Mouse (Mus musculus): ENCODE measurements at regions not wholly inside any gene's neighbourhood (a gene's known extent, or its start where the extent isn't known, plus 50 kb on each side); places are given as distances from the start of the nearest gene placed in this dataset.

DNA sequence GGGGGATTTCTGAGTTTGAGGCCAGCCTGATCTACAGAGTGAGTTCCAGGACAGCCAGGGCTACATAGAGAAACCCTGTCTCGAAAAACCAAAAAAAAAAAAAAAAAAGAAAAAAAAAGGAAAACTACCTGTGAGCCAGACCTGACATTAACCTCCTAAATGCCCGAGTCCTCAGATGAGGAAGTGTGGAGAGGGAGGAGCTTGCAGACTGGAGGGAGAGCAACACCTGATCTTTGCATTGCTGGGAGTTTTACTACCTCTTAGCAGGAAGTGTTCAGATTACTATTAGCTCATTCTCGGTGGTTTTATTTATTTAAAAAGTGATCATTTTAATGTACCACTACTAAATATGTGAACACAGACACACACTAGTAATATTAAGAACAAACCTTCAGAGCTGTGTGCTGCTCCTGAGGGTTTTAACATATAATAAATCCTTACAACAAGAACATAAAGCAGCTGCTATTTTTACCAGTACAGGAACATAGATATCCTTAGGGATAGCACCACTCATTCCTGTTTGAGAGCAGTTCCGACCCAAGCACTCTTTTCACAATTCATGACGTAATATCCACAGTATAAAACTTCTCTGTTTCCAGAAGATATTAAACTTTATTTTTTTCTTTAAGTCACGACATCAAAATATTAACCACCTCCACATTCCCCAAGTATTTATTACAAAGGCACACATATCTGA is 133.7 kb downstream of the Nsun3 start:
- Histone ChIP-seq H3K27me3 (ENCODE audit: control insufficient read depth, insufficient read depth, insufficient read length) (no peaks in the 10 kb centered on the region), H3K79me2 (ENCODE audit: control insufficient read depth, insufficient read depth) (no peaks in the 10 kb centered on the region), H3K4me3 (no peak overlapping the region), H3K36me3 (ENCODE audit: control insufficient read depth, insufficient read depth) (no peaks in the 10 kb centered on the region), H3ac (ENCODE audit: control insufficient read depth, insufficient read length) (no peak overlapping the region), H3K4me2 (ENCODE audit: low read depth) (no peak overlapping the region)
- TF ChIP-seq REST (IDR thresholded peaks at IDR 0.05; ENCODE audit: insufficient read depth, insufficient read length) (no peak), USF1 (IDR thresholded peaks at IDR 0.05; ENCODE audit: low read depth) (no peak), CEBPB (IDR thresholded peaks at IDR 0.05; ENCODE audit: insufficient read depth, poor library complexity, severe bottlenecking) (no peak), POLR2A (IDR thresholded peaks at IDR 0.05; ENCODE audit: insufficient read length, low read depth) (no peak), MYOD1 (IDR thresholded peaks at IDR 0.05; ENCODE audit: control insufficient read depth in 1 of 3, insufficient read length in 2 of 3, low read depth in 2 of 3) (no peak), POLR2AphosphoS2 (IDR thresholded peaks at IDR 0.05; ENCODE audit: insufficient read length, low read depth) (no peak), MYOG (IDR thresholded peaks at IDR 0.05; ENCODE audit: control insufficient read depth in 1 of 3, insufficient read depth in 1 of 3, insufficient read length in 2 of 3, low read depth in 2 of 3) (no peak), MAX (IDR thresholded peaks at IDR 0.05; ENCODE audit: low read depth) (no peak), TCF3 (IDR thresholded peaks at IDR 0.05; ENCODE audit: insufficient read length, low read depth) (no peak), SRF (IDR thresholded peaks at IDR 0.05; ENCODE audit: control insufficient read depth, insufficient read length, low read depth) (no peak), TCF12 (IDR thresholded peaks at IDR 0.05; ENCODE audit: insufficient read depth, poor library complexity, severe bottlenecking) (no peak), E2F4 (IDR thresholded peaks at IDR 0.05; ENCODE audit: insufficient read depth) (no peak)

DNA sequence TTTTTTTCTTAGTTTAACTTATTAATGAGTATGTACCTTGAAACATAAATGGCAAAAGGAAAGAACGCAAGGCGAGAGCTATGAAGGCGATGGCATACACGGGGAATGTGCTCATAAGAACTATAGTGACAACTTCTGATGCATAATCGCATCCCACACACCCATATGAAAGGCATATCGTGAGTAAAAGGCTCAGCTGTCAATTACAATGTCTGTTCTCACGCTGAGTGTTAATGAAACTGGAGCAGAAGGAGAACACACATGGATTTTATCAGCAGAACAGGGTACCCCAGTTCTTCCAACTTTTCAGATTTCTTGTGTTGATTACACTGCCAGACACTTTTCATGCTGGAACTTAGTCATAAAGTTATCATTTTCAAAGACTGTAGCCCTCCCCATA is 135.8 kb downstream of the Nsun3 start:
- no peaks in the 10 kb centered on the region for H3K27me3 ChIP-seq (ENCODE audit: control insufficient read depth, insufficient read depth, insufficient read length)
- H3K36me3 ChIP-seq (ENCODE audit: control insufficient read depth, insufficient read depth): no peaks in the 10 kb centered on the region
- no peak overlapping the region for H3ac ChIP-seq (ENCODE audit: control insufficient read depth, insufficient read length)
- no peak overlapping the region for H3K4me2 ChIP-seq (ENCODE audit: low read depth)
- TF ChIP-seq MYOD1 (IDR thresholded peaks at IDR 0.05; ENCODE audit: control insufficient read depth in 1 of 3, insufficient read length in 2 of 3, low read depth in 2 of 3) (no peak), REST (IDR thresholded peaks at IDR 0.05; ENCODE audit: insufficient read depth, insufficient read length) (no peak), TCF3 (IDR thresholded peaks at IDR 0.05; ENCODE audit: insufficient read length, low read depth) (no peak), USF1 (IDR thresholded peaks at IDR 0.05; ENCODE audit: low read depth) (no peak), TCF12 (IDR thresholded peaks at IDR 0.05; ENCODE audit: insufficient read depth, poor library complexity, severe bottlenecking) (no peak), MYOG (IDR thresholded peaks at IDR 0.05; ENCODE audit: control insufficient read depth in 1 of 3, insufficient read depth in 1 of 3, insufficient read length in 2 of 3, low read depth in 2 of 3) (no peak), SRF (IDR thresholded peaks at IDR 0.05; ENCODE audit: control insufficient read depth, insufficient read length, low read depth) (no peak), E2F4 (IDR thresholded peaks at IDR 0.05; ENCODE audit: insufficient read depth) (no peak), CEBPB (IDR thresholded peaks at IDR 0.05; ENCODE audit: insufficient read depth, poor library complexity, severe bottlenecking) (no peak), POLR2A (IDR thresholded peaks at IDR 0.05; ENCODE audit: insufficient read length, low read depth) (no peak), POLR2AphosphoS2 (IDR thresholded peaks at IDR 0.05; ENCODE audit: insufficient read length, low read depth) (no peak), MAX (IDR thresholded peaks at IDR 0.05; ENCODE audit: low read depth) (no peak)
- no peak overlapping the region for H3K4me3 ChIP-seq
- H3K79me2 ChIP-seq (ENCODE audit: control insufficient read depth, insufficient read depth): no peaks in the 10 kb centered on the region

DNA sequence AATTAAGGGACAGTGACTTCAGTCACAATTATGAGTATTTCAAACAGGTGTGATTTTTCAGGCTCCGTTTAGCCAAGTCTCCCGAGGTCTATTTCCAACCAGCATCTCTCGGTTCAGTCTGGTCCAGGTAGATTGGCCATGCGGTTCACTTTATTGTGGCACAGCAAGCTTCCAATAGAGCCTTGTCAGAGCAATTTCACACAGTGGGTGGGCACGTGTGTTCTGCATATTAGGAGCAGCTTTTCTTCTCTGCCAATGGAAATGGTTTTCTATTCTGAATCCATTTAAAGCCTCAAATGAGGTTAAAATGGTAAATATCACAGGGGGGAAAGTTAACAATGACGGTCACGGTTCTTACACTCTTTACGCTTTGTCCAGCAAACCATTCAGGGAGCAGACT is 138.3 kb downstream of the Nsun3 start:
- no peak for TF ChIP-seq TCF12 (IDR thresholded peaks at IDR 0.05; ENCODE audit: insufficient read depth, poor library complexity, severe bottlenecking)
- TF ChIP-seq REST (IDR thresholded peaks at IDR 0.05; ENCODE audit: insufficient read depth, insufficient read length): no peak
- TF ChIP-seq USF1 (IDR thresholded peaks at IDR 0.05; ENCODE audit: low read depth): no peak
- TF ChIP-seq CEBPB (IDR thresholded peaks at IDR 0.05; ENCODE audit: insufficient read depth, poor library complexity, severe bottlenecking): no peak
- TF ChIP-seq E2F4 (IDR thresholded peaks at IDR 0.05; ENCODE audit: insufficient read depth): no peak
- no peak for TF ChIP-seq POLR2A (IDR thresholded peaks at IDR 0.05; ENCODE audit: insufficient read length, low read depth)
- TF ChIP-seq MYOG (IDR thresholded peaks at IDR 0.05; ENCODE audit: control insufficient read depth in 1 of 3, insufficient read depth in 1 of 3, insufficient read length in 2 of 3, low read depth in 2 of 3): no peak
- TF ChIP-seq TCF3 (IDR thresholded peaks at IDR 0.05; ENCODE audit: insufficient read length, low read depth): no peak
- no peak for TF ChIP-seq MYOD1 (IDR thresholded peaks at IDR 0.05; ENCODE audit: control insufficient read depth in 1 of 3, insufficient read length in 2 of 3, low read depth in 2 of 3)
- TF ChIP-seq SRF (IDR thresholded peaks at IDR 0.05; ENCODE audit: control insufficient read depth, insufficient read length, low read depth): no peak
- TF ChIP-seq POLR2AphosphoS2 (IDR thresholded peaks at IDR 0.05; ENCODE audit: insufficient read length, low read depth): no peak
- TF ChIP-seq MAX (IDR thresholded peaks at IDR 0.05; ENCODE audit: low read depth): no peak
- Histone ChIP-seq H3K36me3 (ENCODE audit: control insufficient read depth, insufficient read depth) (no peaks in the 10 kb centered on the region), H3K4me2 (ENCODE audit: low read depth) (no peak overlapping the region), H3K79me2 (ENCODE audit: control insufficient read depth, insufficient read depth) (no peaks in the 10 kb centered on the region), H3ac (ENCODE audit: control insufficient read depth, insufficient read length) (no peak overlapping the region), H3K4me3 (no peak overlapping the region), H3K27me3 (ENCODE audit: control insufficient read depth, insufficient read depth, insufficient read length) (no peaks in the 10 kb centered on the region)

DNA sequence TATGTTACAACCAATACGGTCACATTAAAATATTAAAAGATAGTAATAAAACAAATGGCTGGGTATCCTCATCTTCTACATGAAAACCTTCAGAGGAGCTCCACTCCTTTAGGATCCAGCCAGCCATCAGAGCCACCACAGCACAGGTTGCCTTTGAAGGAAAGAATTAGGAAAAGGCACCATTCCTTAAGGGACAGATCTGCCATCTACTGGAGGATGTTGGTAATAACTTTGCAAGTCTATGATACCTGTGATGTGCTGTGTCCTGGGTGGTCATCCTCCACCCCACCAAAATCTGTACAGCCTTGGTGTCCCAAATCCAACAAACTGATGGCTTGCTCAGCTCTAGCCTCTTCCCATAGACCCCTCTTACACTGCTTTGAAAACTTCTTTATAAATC is 140.5 kb downstream of the Nsun3 start:
- Histone ChIP-seq H3K36me3 (ENCODE audit: control insufficient read depth, insufficient read depth) (no peaks in the 10 kb centered on the region), H3ac (ENCODE audit: control insufficient read depth, insufficient read length) (no peak overlapping the region), H3K79me2 (ENCODE audit: control insufficient read depth, insufficient read depth) (no peaks in the 10 kb centered on the region), H3K4me3 (no peak overlapping the region), H3K4me2 (ENCODE audit: low read depth) (no peak overlapping the region), H3K27me3 (ENCODE audit: control insufficient read depth, insufficient read depth, insufficient read length) (no peaks in the 10 kb centered on the region)
- TF ChIP-seq SRF (IDR thresholded peaks at IDR 0.05; ENCODE audit: control insufficient read depth, insufficient read length, low read depth) (no peak), CEBPB (IDR thresholded peaks at IDR 0.05; ENCODE audit: insufficient read depth, poor library complexity, severe bottlenecking) (no peak), MYOD1 (IDR thresholded peaks at IDR 0.05; ENCODE audit: control insufficient read depth in 1 of 3, insufficient read length in 2 of 3, low read depth in 2 of 3) (no peak)
